Comparison of ENCODE assay signal across 9 mouse cellular contexts in genomic region chr3:158076685-158077379, GRCm38 (mm10). TPM values are rescaled to one million over a fixed set of nuclear protein-coding genes. Genes with fewer than 3 reads are reported as not detected.
DNase-seq lines count a peak whose midpoint lies in the region; ATAC-seq lines count a peak whose summit lies in the region.
"Had no signal": no experiment of that assay in that cellular context is flagged by ENCODE, and none has a peak within 500 bp of the region (broad histone marks: within the 10 kb centered on the region; RNA-seq: fewer than 3 reads in every experiment).

No protein-coding gene starts in this region.

- ATAC-seq in frontal cortex, adult (ENCODE audit: low TSS enrichment): peak; percentile 38; the same call in 1 of the 2 replicates
- peak; percentile 51; the same call in 1 of the 2 replicates for ATAC-seq in midbrain, embryonic 12.5 days (ENCODE audit: low FRiP score, low read depth)
- no peak for ATAC-seq in midbrain, embryonic 16.5 days
- ATAC-seq in common myeloid progenitor, adult 5-6 weeks (replicated peaks; ENCODE audit: low read depth, poor library complexity, severe bottlenecking): peak; percentile 74

- H3K27ac ChIP-seq in midbrain, embryonic 12.5 days (replicated peaks): no peak overlapping the region
- no peak overlapping the region for H3K27ac ChIP-seq in midbrain, embryonic 16.5 days (ENCODE audit: low read length)
- H3K27ac ChIP-seq: neural tube, embryonic 13.5 days had no signal

- H3K4me3 ChIP-seq in midbrain, embryonic 12.5 days: no peak overlapping the region
- no peak overlapping the region for H3K4me3 ChIP-seq in midbrain, embryonic 16.5 days (ENCODE audit: low read depth, low read length)
- H3K4me3 ChIP-seq: neural tube, embryonic 13.5 days had no signal

- no peaks in the 10 kb centered on the region for H3K27me3 ChIP-seq in midbrain, embryonic 12.5 days
- no peaks in the 10 kb centered on the region for H3K27me3 ChIP-seq in midbrain, embryonic 16.5 days (ENCODE audit: control insufficient read depth, insufficient read depth, low read depth, low read length)
- H3K27me3 ChIP-seq: neural tube, embryonic 13.5 days had no signal

- no peak for DNase-seq in frontal cortex, postnatal 25 days (ENCODE audit: low spot score in 2 of 2)
- DNase-seq in retina, postnatal 7 days (ENCODE audit: low read depth, low spot score): peak; percentile 35
- no peak for DNase-seq in adrenal gland, adult 18-20 months (ENCODE audit: low spot score in 2 of 2)
- no peak for DNase-seq in left cerebral cortex, adult 18-20 months (ENCODE audit: low spot score in 2 of 2)

- H3K36me3 ChIP-seq in midbrain, embryonic 12.5 days: no peaks in the 10 kb centered on the region
- no peaks in the 10 kb centered on the region for H3K36me3 ChIP-seq in midbrain, embryonic 16.5 days (ENCODE audit: control insufficient read depth, insufficient read depth, low read length)
- H3K36me3 ChIP-seq: neural tube, embryonic 13.5 days had no signal

- no peaks in the 10 kb centered on the region for H3K9me3 ChIP-seq in midbrain, embryonic 12.5 days
- H3K9me3 ChIP-seq in midbrain, embryonic 16.5 days (replicated peaks; ENCODE audit: control insufficient read depth, low read length, poor library complexity, severe bottlenecking): no peaks in the 10 kb centered on the region
- H3K9me3 ChIP-seq: neural tube, embryonic 13.5 days had no signal

- no peak overlapping the region for H3K4me2 ChIP-seq in midbrain, embryonic 12.5 days (replicated peaks)
- H3K4me2 ChIP-seq in midbrain, embryonic 16.5 days (ENCODE audit: low read length): no peak overlapping the region
- H3K4me2 ChIP-seq: neural tube, embryonic 13.5 days had no signal

- H3K4me1 ChIP-seq in midbrain, embryonic 12.5 days: no peaks in the 10 kb centered on the region
- no peaks in the 10 kb centered on the region for H3K4me1 ChIP-seq in midbrain, embryonic 16.5 days (ENCODE audit: control insufficient read depth, insufficient read depth, low read length)
- H3K4me1 ChIP-seq: neural tube, embryonic 13.5 days had no signal

- no peak overlapping the region for H3K9ac ChIP-seq in midbrain, embryonic 12.5 days (replicated peaks)
- H3K9ac ChIP-seq in midbrain, embryonic 16.5 days (ENCODE audit: low read depth, low read length): no peak overlapping the region
- H3K9ac ChIP-seq: neural tube, embryonic 13.5 days had no signal

- 44% methylated on average over 4 of the region's 4 CpGs for WGBS in midbrain, embryonic 12.5 days
- WGBS in midbrain, embryonic 16.5 days: 39% methylated on average over 4 of the region's 4 CpGs

RNA-seq across cellular contexts. Expression of gene Lrrc40, which starts 40.4 kb away (rescaled TPM):
- 76.5 and 80.2 TPM in 2 replicates for polyA plus RNA-seq in midbrain, embryonic 12.5 days (2016; fragmentation: Nextera tagmentation; extraction: Ambion mirVana)
- polyA plus RNA-seq in midbrain, embryonic 16.5 days (2015; fragmentation: Nextera tagmentation; extraction: Ambion mirVana): 58.4 and 61.9 TPM in 2 replicates
- 37.2 and 66.5 TPM in 2 replicates for total RNA-seq in common myeloid progenitor, adult 5-6 weeks (2017)
- 10 to 100 TPM; 25.3 to 31.4 TPM for total RNA-seq in adrenal gland, adult 18-20 months (2021)
- 10 to 100 TPM; 30.1 to 32.9 TPM for total RNA-seq in left cerebral cortex, adult 18-20 months (2021)

RNA-seq across cellular contexts. Expression of gene Srsf11, which starts 40.4 kb away (rescaled TPM):
- 361 and 369 TPM in 2 replicates for polyA plus RNA-seq in midbrain, embryonic 12.5 days (2016; fragmentation: Nextera tagmentation; extraction: Ambion mirVana)
- 226 and 241 TPM in 2 replicates for polyA plus RNA-seq in midbrain, embryonic 16.5 days (2015; fragmentation: Nextera tagmentation; extraction: Ambion mirVana)
- 356 and 358 TPM in 2 replicates for total RNA-seq in common myeloid progenitor, adult 5-6 weeks (2017)
- 100 to 1,000 TPM; 145 to 191 TPM for total RNA-seq in adrenal gland, adult 18-20 months (2021)
- total RNA-seq in left cerebral cortex, adult 18-20 months (2021): 100 to 1,000 TPM; 152 TPM
